Mouse (Mus musculus): ENCODE results near the gene Dnmt1.

Dnmt1 gene

GRCm38 (mm10) chr9:20862225-20862624, 97.5 kb downstream of the Dnmt1 start:
- TF ChIP-seq GATA4 (IDR thresholded peaks at IDR 0.05; ENCODE audit: insufficient replicate concordance, low read length), result peak; percentile 38; the same call in 1 of the 2 replicates

DNA sequence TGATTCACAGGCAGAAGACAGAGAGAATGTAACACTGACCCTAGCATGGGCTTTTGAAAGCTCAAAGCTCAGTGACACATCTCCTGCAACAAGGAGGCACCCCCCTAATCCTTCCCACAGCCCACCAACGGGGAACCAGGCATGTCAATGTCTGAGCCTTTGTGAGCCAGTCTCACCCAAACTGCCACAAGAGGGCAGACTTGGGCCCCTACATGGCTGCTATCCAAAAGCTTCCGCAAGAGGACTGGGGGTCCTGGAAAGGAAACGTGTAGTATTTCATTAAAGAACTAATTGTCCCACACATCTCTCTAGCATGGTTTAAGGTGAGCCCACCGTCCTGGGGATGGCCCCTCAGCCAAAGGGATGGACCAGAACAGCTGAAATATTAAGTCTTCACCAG, 97.9 kb downstream of the Dnmt1 start:
- TF ChIP-seq GATA4 (IDR thresholded peaks at IDR 0.05; ENCODE audit: insufficient replicate concordance, low read length), result no peak

DNA sequence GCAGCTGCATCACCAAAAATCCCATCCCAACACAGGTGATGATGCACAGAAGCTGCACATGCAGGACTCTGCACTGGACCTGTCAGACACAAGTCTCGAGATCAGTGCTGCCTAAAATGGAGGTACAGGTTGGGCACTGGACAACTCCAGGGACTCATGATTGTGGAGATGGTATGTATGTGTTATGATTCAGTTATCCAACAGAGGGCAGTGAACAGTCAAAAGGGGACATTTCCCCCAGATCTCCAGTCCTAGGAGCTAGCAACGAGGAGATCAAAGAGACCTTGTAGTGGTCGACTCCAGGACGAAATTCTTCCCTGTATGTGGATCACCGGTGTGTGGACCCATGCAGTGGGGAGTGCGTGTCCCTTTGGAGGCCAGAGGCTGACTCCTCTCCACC, 99.8 kb downstream of the Dnmt1 start:
- TF ChIP-seq GATA4 (IDR thresholded peaks at IDR 0.05; ENCODE audit: insufficient replicate concordance, low read length), result no peak

Data from liver, adult (tissue).